Comparison of ENCODE assay signal across 11 mouse cellular contexts in genomic region chr1:127270273-127271020, GRCm38 (mm10).
DNase-seq lines count a peak whose midpoint lies in the region; TF ChIP-seq lines count a peak whose summit lies in the region.
"Had no signal": no experiment of that assay in that cellular context is flagged by ENCODE, and none has a peak within 500 bp of the region (broad histone marks: within the 10 kb centered on the region; RNA-seq: fewer than 3 reads in every experiment).

No protein-coding gene starts in this region.

- TF ChIP-seq POLR2A in thymus, adult 2 months (IDR thresholded peaks at IDR 0.05; ENCODE audit: control insufficient read depth, extremely low read depth, insufficient read depth, low read length, poor library complexity): no peak

- H3K27ac ChIP-seq in thymus, adult 2 months (ENCODE audit: control insufficient read depth, insufficient read depth, low read length): no peak overlapping the region

- TF ChIP-seq CTCF in thymus, adult 2 months (IDR thresholded peaks at IDR 0.05; ENCODE audit: borderline replicate concordance, control insufficient read depth, extremely low read depth, insufficient read depth, low read length, poor library complexity): no peak

- 62% methylated on average over 13 of the region's 13 CpGs for whole genome bisulfite sequencing in thymus, adult 2 months

- no peak overlapping the region for H3K4me3 ChIP-seq in thymus, adult 2 months (ENCODE audit: control insufficient read depth, insufficient read depth, low read length)
- H3K4me3 ChIP-seq: myocyte; stomach, embryonic 15.5 days had no signal

- peak; percentile 14 for DNase-seq in kidney, adult 18-20 months
- DNase-seq in kidney, adult 8-10 months: no peak
- DNase-seq in thymus, adult 2 months: peak; percentile 16
- DNase-seq in thymus, postnatal 10 days (ENCODE audit: low spot score in 2 of 2): no peak
- peak; percentile 34 for DNase-seq in lung, postnatal 10 days
- no peak for DNase-seq in retina, embryonic 14.5 days (ENCODE audit: low spot score)
- no peak for DNase-seq in embryo, embryonic 10.5 days (ENCODE audit: low spot score)
- no peak for DNase-seq in natural killer cell, adult 2 months (ENCODE audit: low spot score in 2 of 2)
- DNase-seq: cerebellum, adult 11-12 months had no signal

- peaks cover 21% of the 10 kb centered on the region for H3K4me1 ChIP-seq in thymus, adult 2 months (replicated peaks; ENCODE audit: control insufficient read depth, insufficient read depth, low read length)

- peaks cover 4% of the 10 kb centered on the region; the same call in 1 of the 2 replicates for H3K36me3 ChIP-seq in thymus, adult 2 months (ENCODE audit: control insufficient read depth, insufficient read depth, low read length)
- H3K36me3 ChIP-seq: stomach, embryonic 15.5 days had no signal

- H3K27me3 ChIP-seq in thymus, adult 2 months (ENCODE audit: control insufficient read depth, insufficient read depth, low read length): no peaks in the 10 kb centered on the region
- H3K27me3 ChIP-seq: stomach, embryonic 15.5 days had no signal

Comparison
In these comparisons a context has a peak if more than half of its experiments do, and no peak if none do; other contexts are left out.
1. DNase-seq: peak in kidney, adult 18-20 months (single experiment), thymus, adult 2 months (single experiment) and lung, postnatal 10 days (single experiment); none in kidney, adult 8-10 months (0 of 2), thymus, postnatal 10 days (0 of 2), retina, embryonic 14.5 days (single experiment), embryo, embryonic 10.5 days (single experiment) and natural killer cell, adult 2 months (0 of 2).